Mouse (Mus musculus): Measurements from ENCODE around the gene Tln2. TPM values are rescaled to one million over a fixed set of nuclear protein-coding genes. Genes with fewer than 3 reads are reported as not detected.

The Tln2 gene
- polyA plus RNA-seq, 1 experiment from 2014 or later: 5.0 TPM

DNA sequence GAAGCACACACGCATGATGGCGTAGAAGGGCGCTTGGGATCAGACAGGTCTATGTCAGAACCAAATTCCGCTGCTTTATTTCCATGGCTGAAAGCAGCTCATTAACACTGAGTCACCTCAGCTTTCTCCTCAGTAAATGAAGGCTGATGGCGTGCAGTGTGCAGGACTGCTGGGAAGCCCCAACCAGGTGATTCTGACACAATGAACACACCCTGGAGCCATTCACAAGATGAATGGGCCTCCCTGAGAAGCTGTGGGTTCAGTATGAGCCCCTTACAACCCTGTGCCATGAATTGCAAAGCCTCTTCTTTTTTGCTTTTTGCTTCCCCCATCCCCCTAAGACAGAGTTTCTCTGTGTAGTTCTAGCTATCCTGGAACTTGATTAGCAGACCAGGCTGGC, 212.3 kb downstream of the Tln2 start:
- Histone ChIP-seq H3K27me3 (no peaks in the 10 kb centered on the region), H3K4me3 (replicated peaks) (no peak overlapping the region), H3K27ac (no peak overlapping the region), H3K4me1 (replicated peaks) (no peaks in the 10 kb centered on the region), H3K4me2 (no peak overlapping the region), H3K9me3 (replicated peaks) (no peaks in the 10 kb centered on the region), H3K36me3 (no peaks in the 10 kb centered on the region), H3K9ac (no peak overlapping the region)
- 85% methylated on average over 5 of the region's 5 CpGs for WGBS (ENCODE audit: insufficient replicate concordance)
- no peak for DNase-seq
- no peak for ATAC-seq (ENCODE audit: low read depth)

DNA sequence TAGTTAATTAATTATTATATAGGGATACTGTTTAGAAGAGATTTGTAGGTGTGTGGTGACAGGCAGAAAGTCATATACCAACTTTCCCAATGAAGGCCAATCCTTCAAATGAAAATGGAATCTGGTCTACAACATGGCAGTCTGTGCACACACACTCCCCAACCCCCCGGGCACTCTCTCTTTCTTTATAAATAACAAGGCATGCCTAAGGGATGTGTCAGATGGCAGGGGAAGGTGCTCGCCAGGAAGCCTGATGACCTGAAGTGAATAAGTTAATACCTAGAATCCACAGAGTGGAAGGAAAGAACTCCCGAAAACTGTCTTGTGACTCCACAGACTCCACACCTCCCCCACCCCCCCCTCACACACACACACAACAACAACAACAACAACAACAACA, 228.2 kb downstream of the Tln2 start:
- ATAC-seq (ENCODE audit: low read depth) (no peak), DNase-seq (no peak)
- Histone ChIP-seq H3K36me3 (no peaks in the 10 kb centered on the region), H3K27me3 (no peaks in the 10 kb centered on the region), H3K4me1 (replicated peaks) (no peaks in the 10 kb centered on the region), H3K27ac (no peak overlapping the region), H3K9me3 (replicated peaks) (no peaks in the 10 kb centered on the region), H3K9ac (no peak overlapping the region), H3K4me3 (replicated peaks) (no peak overlapping the region), H3K4me2 (no peak overlapping the region)
- 52% methylated on average over 3 of the region's 3 CpGs for WGBS (ENCODE audit: insufficient replicate concordance)

DNA sequence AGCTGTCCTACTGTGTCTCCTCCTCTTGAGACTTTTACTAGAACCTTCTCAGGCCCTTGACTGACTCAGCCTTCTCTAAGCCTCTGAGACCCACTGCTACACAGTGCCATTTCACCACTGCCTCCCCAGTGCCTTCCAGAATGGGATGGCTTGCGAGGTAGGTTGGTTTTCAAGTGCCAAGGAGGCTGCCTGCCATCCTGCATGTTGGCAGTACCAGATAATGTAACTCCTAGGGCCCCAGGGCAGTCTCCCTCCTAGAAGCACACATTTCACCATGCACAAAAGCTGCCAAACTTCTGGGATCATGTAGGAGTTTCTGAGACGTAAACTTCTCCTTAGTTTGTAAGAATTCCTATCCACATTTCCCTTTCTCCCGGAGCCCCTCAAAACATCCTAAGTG, 231.1 kb downstream of the Tln2 start:
- ATAC-seq (ENCODE audit: low read depth) (no peak), DNase-seq (no peak)
- no peaks in the 10 kb centered on the region for H3K36me3 ChIP-seq
- no peaks in the 10 kb centered on the region for H3K4me1 ChIP-seq (replicated peaks)
- no peak overlapping the region for H3K9ac ChIP-seq
- 67% methylated on average over 3 of the region's 3 CpGs for WGBS (ENCODE audit: insufficient replicate concordance)
- H3K4me2 ChIP-seq: no peak overlapping the region
- H3K27ac ChIP-seq: no peak overlapping the region
- H3K27me3 ChIP-seq: no peaks in the 10 kb centered on the region
- no peak overlapping the region for H3K4me3 ChIP-seq (replicated peaks)
- H3K9me3 ChIP-seq (replicated peaks): no peaks in the 10 kb centered on the region

GRCm38 (mm10) chr9:67321886-67322285, 237.6 kb downstream of the Tln2 start:
- H3K4me2 ChIP-seq: no peak overlapping the region
- DNase-seq (no peak), ATAC-seq (ENCODE audit: low read depth) (no peak)
- H3K4me1 ChIP-seq (replicated peaks): no peaks in the 10 kb centered on the region
- H3K9me3 ChIP-seq (replicated peaks): no peaks in the 10 kb centered on the region
- no peak overlapping the region for H3K4me3 ChIP-seq (replicated peaks)
- WGBS (ENCODE audit: insufficient replicate concordance): 72% methylated on average over 6 of the region's 6 CpGs
- no peaks in the 10 kb centered on the region for H3K36me3 ChIP-seq
- H3K27ac ChIP-seq: no peak overlapping the region
- H3K27me3 ChIP-seq: no peaks in the 10 kb centered on the region
- no peak overlapping the region for H3K9ac ChIP-seq

DNA sequence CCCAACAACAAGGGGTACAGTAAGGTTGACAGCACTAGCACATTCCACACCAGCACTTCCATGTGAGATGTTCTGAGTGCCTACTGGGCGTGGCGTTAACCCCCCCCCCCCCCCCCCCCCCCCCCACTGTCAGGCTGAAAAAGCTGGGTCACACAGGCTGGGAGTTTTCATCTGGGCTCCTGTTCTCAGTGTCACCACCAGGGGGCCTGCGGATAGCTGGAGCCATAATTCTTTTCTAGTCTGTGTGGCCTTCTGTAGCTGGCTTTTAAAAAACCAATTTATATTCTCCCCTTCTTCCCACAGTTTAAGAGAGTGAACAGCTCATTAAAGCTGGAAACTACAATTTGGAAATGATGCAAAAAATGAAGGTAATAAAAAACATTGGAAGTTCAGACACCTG, 244.1 kb downstream of the Tln2 start:
- ATAC-seq (ENCODE audit: low read depth) (no peak), DNase-seq (no peak)
- Histone ChIP-seq H3K9ac (no peak overlapping the region), H3K36me3 (no peaks in the 10 kb centered on the region), H3K27ac (no peak overlapping the region), H3K4me3 (replicated peaks) (no peak overlapping the region), H3K27me3 (no peaks in the 10 kb centered on the region), H3K4me2 (no peak overlapping the region), H3K4me1 (replicated peaks) (no peaks in the 10 kb centered on the region), H3K9me3 (replicated peaks) (no peaks in the 10 kb centered on the region)
- WGBS (ENCODE audit: insufficient replicate concordance): 3% methylated on average over 3 of the region's 3 CpGs

DNA sequence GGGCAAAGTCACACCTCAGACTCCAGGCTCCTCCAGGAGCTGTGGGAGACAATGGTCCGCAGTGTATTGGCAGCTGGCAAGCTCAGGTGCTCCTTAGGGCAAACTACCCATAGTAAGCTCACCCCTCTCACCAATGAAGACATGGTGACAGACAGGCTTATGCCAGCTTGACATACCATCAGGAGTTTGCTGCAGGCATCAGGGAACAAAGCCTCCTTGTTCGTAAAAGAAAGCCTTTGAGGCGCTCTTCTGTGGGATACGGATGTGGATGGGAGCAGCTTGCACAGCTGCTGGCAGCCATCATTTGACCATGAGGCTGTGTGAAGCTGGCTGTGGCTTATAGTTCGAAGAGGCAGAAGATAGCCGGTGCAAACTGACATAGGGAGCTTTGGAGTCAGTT, 254.5 kb downstream of the Tln2 start:
- Histone ChIP-seq H3K9me3 (replicated peaks) (no peaks in the 10 kb centered on the region), H3K27ac (no peak overlapping the region), H3K4me2 (no peak overlapping the region), H3K9ac (no peak overlapping the region), H3K36me3 (no peaks in the 10 kb centered on the region; the same call in 1 of the 2 replicates), H3K4me3 (replicated peaks) (no peak overlapping the region), H3K27me3 (no peaks in the 10 kb centered on the region), H3K4me1 (replicated peaks) (no peaks in the 10 kb centered on the region)
- no peak for ATAC-seq (ENCODE audit: low read depth)
- no peak for DNase-seq
- 64% methylated on average over 6 of the region's 6 CpGs for WGBS (ENCODE audit: insufficient replicate concordance)

GRCm38 (mm10) chr9:67303986-67304385, 255.5 kb downstream of the Tln2 start:
- DNase-seq (no peak), ATAC-seq (ENCODE audit: low read depth) (no peak)
- Histone ChIP-seq H3K4me3 (replicated peaks) (no peak overlapping the region), H3K4me1 (replicated peaks) (no peaks in the 10 kb centered on the region), H3K9ac (no peak overlapping the region), H3K27ac (no peak overlapping the region), H3K4me2 (no peak overlapping the region), H3K36me3 (no peaks in the 10 kb centered on the region; the same call in 1 of the 2 replicates), H3K9me3 (replicated peaks) (no peaks in the 10 kb centered on the region), H3K27me3 (no peaks in the 10 kb centered on the region)

DNA sequence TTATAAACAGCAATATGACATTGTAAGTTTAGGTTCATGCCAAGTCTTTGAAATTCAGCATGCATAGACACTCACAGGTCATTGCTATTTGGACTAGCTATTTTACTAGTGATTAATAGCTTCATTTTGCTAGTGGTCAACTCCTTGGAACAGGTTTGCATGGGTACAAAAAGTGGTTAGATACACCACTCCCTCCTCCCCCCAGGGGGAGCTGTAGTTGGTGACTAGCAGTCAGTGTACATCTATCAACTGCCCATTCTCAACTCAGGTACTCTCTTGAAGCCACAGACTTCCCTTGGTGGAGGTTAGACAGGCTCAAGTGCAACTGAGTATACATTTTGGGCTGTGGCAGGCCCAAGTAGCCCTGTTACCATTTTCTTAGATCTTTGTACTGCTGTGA, 256.5 kb downstream of the Tln2 start:
- H3K9ac ChIP-seq: no peak overlapping the region

GRCm38 (mm10) chr9:67302386-67302989, 257.0 kb downstream of the Tln2 start:
- Histone ChIP-seq H3K27me3 (no peaks in the 10 kb centered on the region), H3K4me3 (replicated peaks) (no peak overlapping the region), H3K4me1 (replicated peaks) (no peaks in the 10 kb centered on the region), H3K36me3 (no peaks in the 10 kb centered on the region; the same call in 1 of the 2 replicates), H3K9me3 (replicated peaks) (no peaks in the 10 kb centered on the region), H3K4me2 (no peak overlapping the region), H3K9ac (no peak overlapping the region), H3K27ac (no peak overlapping the region)
- no peak for DNase-seq
- ATAC-seq (ENCODE audit: low read depth): no peak
- WGBS (ENCODE audit: insufficient replicate concordance): 68% methylated on average over 10 of the region's 10 CpGs

More for the DNA sequence above, 256.5 kb downstream of the Tln2 start:
- Histone ChIP-seq H3K9me3 (replicated peaks) (no peaks in the 10 kb centered on the region), H3K27ac (no peak overlapping the region), H3K4me2 (no peak overlapping the region), H3K27me3 (no peaks in the 10 kb centered on the region), H3K4me3 (replicated peaks) (no peak overlapping the region), H3K36me3 (no peaks in the 10 kb centered on the region; the same call in 1 of the 2 replicates), H3K4me1 (replicated peaks) (no peaks in the 10 kb centered on the region)
- no peak for ATAC-seq (ENCODE audit: low read depth)
- no peak for DNase-seq

GRCm38 (mm10) chr9:67301571-67301970, 257.9 kb downstream of the Tln2 start:
- no peak for ATAC-seq (ENCODE audit: low read depth)
- DNase-seq: no peak
- Histone ChIP-seq H3K9ac (no peak overlapping the region), H3K27me3 (no peaks in the 10 kb centered on the region), H3K27ac (no peak overlapping the region), H3K4me2 (no peak overlapping the region), H3K9me3 (replicated peaks) (no peaks in the 10 kb centered on the region), H3K4me1 (replicated peaks) (no peaks in the 10 kb centered on the region), H3K36me3 (no peaks in the 10 kb centered on the region; the same call in 1 of the 2 replicates), H3K4me3 (replicated peaks) (no peak overlapping the region)
- 72% methylated on average over 2 of the region's 2 CpGs for WGBS (ENCODE audit: insufficient replicate concordance)

DNA sequence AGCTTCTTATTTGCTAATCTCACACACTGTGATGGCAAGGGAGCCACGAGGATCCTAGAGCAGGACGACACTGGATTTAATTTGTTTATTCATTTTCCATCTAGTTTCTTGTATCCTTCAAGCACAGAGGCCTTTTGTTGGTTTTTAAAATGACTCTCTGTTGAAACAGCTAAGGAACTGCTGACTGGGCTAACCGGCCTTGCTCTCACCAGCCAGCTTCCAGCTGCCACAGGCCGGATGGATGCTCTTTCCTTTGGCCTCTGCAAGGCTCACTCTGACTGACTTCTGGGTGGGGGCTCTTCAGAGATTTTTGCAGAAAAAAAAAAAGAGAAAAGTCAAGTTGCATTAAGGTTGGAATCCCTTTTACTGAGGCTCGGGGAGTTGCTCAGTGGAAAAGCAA, 258.7 kb downstream of the Tln2 start:
- no peak for ATAC-seq (ENCODE audit: low read depth)

GRCm38 (mm10) chr9:67300346-67300745, 259.2 kb downstream of the Tln2 start:
- no peaks in the 10 kb centered on the region for H3K27me3 ChIP-seq
- H3K36me3 ChIP-seq: no peaks in the 10 kb centered on the region
- H3K4me3 ChIP-seq (replicated peaks): no peak overlapping the region
- H3K27ac ChIP-seq: no peak overlapping the region
- DNase-seq (no peak), ATAC-seq (ENCODE audit: low read depth) (no peak)
- 58% methylated on average over 3 of the region's 3 CpGs for WGBS (ENCODE audit: insufficient replicate concordance)
- H3K9me3 ChIP-seq (replicated peaks): no peaks in the 10 kb centered on the region
- no peak overlapping the region for H3K9ac ChIP-seq
- no peak overlapping the region for H3K4me2 ChIP-seq
- no peaks in the 10 kb centered on the region for H3K4me1 ChIP-seq (replicated peaks)

More for the DNA sequence above, 258.7 kb downstream of the Tln2 start:
- no peaks in the 10 kb centered on the region for H3K4me1 ChIP-seq (replicated peaks)
- no peak overlapping the region for H3K4me2 ChIP-seq
- H3K4me3 ChIP-seq (replicated peaks): no peak overlapping the region
- no peak for DNase-seq
- H3K9me3 ChIP-seq (replicated peaks): no peaks in the 10 kb centered on the region
- H3K27me3 ChIP-seq: no peaks in the 10 kb centered on the region
- H3K9ac ChIP-seq: no peak overlapping the region
- no peak overlapping the region for H3K27ac ChIP-seq
- WGBS (ENCODE audit: insufficient replicate concordance): 68% methylated on average over 5 of the region's 5 CpGs
- H3K36me3 ChIP-seq: no peaks in the 10 kb centered on the region; the same call in 1 of the 2 replicates

Data from liver, embryonic 13.5 days (tissue).